Mouse (Mus musculus): ENCODE data around the gene Gm13305. TPM values are rescaled to one million over a fixed set of nuclear protein-coding genes. Genes with fewer than 3 reads are reported as not detected.
"Not testable (repeated sequence)": the region's sequence is repeated elsewhere in the genome, so short reads cannot be mapped to it uniquely, and the experiment has no call there.

Gene Gm13305
- 1 to 10 TPM; 3.4 to 3.7 TPM for total RNA-seq (2021)
- long read RNA-seq, experiment 1, partial matches to known transcripts = 0 of 1 reads
- long read RNA-seq, experiment 1, other reads (novel, unspliced or antisense) = 1 of 1 reads
- long read RNA-seq, experiment 2 = 0 reads

DNA sequence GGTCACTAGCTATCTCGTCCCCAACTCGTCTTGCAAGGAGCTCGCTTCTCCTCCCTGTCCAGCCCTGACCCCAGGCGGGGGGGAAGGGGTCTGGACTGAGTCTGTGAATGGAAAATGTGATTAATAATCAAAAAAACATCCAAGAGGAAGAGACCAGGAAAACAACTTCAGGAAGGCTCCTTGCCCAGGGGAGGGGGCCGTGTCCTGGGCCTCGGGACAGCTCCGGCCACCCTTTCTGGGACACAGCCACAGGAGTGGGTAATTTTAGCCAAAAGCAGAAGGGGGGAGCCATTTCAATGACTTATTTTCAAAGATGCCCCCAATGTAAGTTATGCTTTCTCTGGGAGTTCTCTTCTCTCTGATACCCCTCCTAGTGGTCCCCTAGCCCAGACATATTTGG lies at the start of gene Gm13305:
Gm13305 (minus strand) TSS at position 101 of the 400 bp plus-strand sequence.
- not testable (repeated sequence) for DNase-seq (ENCODE audit: low spot score in 2 of 2)

DNA sequence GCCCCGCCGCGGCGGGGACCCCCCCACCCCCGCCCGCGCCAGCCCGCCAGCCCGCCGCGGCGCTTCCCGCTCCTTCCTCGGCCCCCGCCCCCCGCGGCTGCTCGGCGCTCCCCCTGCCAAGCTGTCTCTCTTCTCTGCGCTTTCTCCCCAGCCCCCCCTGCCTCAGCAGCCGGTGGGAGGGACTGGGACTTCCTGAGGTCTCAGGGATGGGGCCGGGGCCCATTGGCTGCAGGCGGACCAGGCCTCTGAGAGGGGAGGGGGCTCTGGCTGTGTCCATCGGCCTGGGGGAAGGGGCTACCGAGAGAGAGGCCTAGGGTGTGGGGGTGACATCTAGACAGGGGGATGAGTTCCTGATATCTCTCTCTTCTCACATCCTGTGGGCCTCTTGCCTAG lies 16.6 kb upstream of the Gm13305 start:
- not testable (repeated sequence) for DNase-seq (ENCODE audit: low spot score in 2 of 2)

- DNase-seq (ENCODE audit: low spot score in 2 of 2) = not testable (repeated sequence)
Observed at GRCm38 (mm10) chr4:42184324-42184979, 16.0 kb upstream of the Gm13305 start.

GRCm38 (mm10) chr4:42183234-42184197 lies 15.1 kb upstream of the Gm13305 start:
- DNase-seq (ENCODE audit: low spot score in 2 of 2) = not testable (repeated sequence)

- DNase-seq (ENCODE audit: low spot score in 2 of 2) = not testable (repeated sequence)
Observed at GRCm38 (mm10) chr4:42178243-42178642, 9.8 kb upstream of the Gm13305 start.

DNA sequence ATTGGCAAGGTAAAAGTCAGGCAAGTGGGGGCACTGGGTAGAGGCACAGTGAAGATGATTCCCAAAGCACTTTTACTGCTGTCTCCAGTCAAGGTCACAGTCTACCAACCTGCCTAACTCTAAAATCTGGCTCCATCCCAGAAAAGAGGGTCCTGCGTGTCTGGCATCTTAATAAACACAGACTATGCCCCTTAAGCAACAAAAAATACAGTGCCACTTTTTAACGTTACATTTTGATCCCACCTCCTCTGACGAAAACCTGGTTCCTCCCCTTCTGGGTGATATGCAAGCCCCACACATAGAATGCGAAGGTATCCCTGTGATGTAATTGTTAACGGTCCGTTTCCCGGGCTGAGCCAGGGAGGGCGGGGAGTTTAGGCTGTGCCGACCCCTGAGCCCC lies 15.3 kb downstream of the Gm13305 start, which contains the start of gene Gm13306:
Gm13306 (plus strand) TSS at position 301 of the 400 bp plus-strand sequence.
- not testable (repeated sequence) for DNase-seq (ENCODE audit: low spot score in 2 of 2)

DNA sequence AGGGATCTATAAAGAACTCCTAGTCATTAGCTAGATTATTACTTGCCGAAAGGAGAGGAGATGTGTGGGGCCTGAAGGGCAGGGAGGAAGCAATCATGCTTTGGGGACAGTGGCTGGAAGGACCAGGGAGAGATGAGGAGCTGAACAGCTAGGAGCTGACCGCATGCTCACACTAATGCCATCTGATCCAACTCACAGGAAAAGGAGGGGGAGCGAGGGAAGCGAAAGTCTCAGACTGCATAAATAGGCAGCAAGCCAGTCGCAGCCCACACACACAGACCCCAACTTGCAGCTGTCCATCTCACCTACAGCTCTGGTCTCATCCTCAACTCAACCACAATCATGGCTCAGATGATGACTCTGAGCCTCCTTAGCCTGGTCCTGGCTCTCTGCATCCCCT lies 53.9 kb downstream of the Gm13305 start, which contains the start of gene Gm13304:
Gm13304 (plus strand) TSS at position 301 of the 400 bp plus-strand sequence.
- not testable (repeated sequence) for DNase-seq (ENCODE audit: low spot score in 2 of 2)

Other genes starting within 250 kb of the Gm13305 start
- 10 to 100 TPM; 11.7 to 15.9 TPM for gene Gm20878, start 227.0 kb downstream of the Gm13305 start, total RNA-seq (2021)
- 1 to 10 TPM in 1 of 2 experiments, under 1 TPM in 1; 0.45 to 1.7 TPM for gene Fam205a4, start 202.5 kb downstream of the Gm13305 start, total RNA-seq (2021)
- 1 to 10 TPM; 2.3 to 3.5 TPM for gene Gm21093, start 133.9 kb downstream of the Gm13305 start, total RNA-seq (2021)
- gene Gm3893, start 77.4 kb downstream of the Gm13305 start, total RNA-seq (2021) = not detected
- gene Gm13304, start 53.8 kb downstream of the Gm13305 start, total RNA-seq (2021) = 10 to 100 TPM; 12.4 to 14.1 TPM
- 1 to 10 TPM; 8.9 to 9.1 TPM for gene Gm13306, start 15.2 kb downstream of the Gm13305 start, total RNA-seq (2021)
- gene Gm10600, start 72.0 kb upstream of the Gm13305 start, total RNA-seq (2021) = 1 to 10 TPM; 6.0 to 6.7 TPM
- not detected for gene Ccl21b, start 87.2 kb upstream of the Gm13305 start, total RNA-seq (2021)
- gene Gm21953, start 125.7 kb upstream of the Gm13305 start, total RNA-seq (2021) = not detected
- under 1 TPM in 1 of 2 experiments, not detected in 1; 0.76 TPM for gene Fam205a3, start 149.7 kb upstream of the Gm13305 start, total RNA-seq (2021)